Mouse (Mus musculus) bone marrow macrophage, adult 2 months (primary cell): Measurements from ENCODE around the gene Zbtb7a. TPM values are rescaled to one million over a fixed set of nuclear protein-coding genes. Genes with fewer than 3 reads are reported as not detected.

Experiments used
- H3K27ac ChIP-seq: 2 replicates; pipeline ENCODE4 v1.5.1; 2012; ENCODE audit warnings: low read depth, low read length; ENCODE audit not compliant: insufficient read depth
- H3K4me1 ChIP-seq: 2 replicates; pipeline ENCODE4 v1.6.1; 2012; ENCODE audit warnings: low read length; ENCODE audit not compliant: control insufficient read depth, insufficient read depth
- H3K4me3 ChIP-seq: 2 replicates; pipeline ENCODE4 v1.5.1; 2012; ENCODE audit warnings: mild to moderate bottlenecking, low read length, moderate library complexity; ENCODE audit not compliant: insufficient read depth
- CTCF ChIP-seq: IDR thresholded peaks from 2 replicates; pipeline ENCODE4 v1.5.1; 2012; ENCODE audit warnings: low read depth, mild to moderate bottlenecking, low read length, moderate library complexity
- POLR2A ChIP-seq: IDR thresholded peaks from 2 replicates; pipeline ENCODE4 v1.6.1; 2012; ENCODE audit warnings: mild to moderate bottlenecking, low read depth, low read length, borderline replicate concordance
- polyA plus RNA-seq: library from polyadenylated mRNA; stranded (reverse); fragments of >200 nt; gene quantifications from 2 replicates; pipeline ENCODE4 v1.2.4, GENCODE M21; 2012; ENCODE audit not compliant: missing spikeins, insufficient read depth, insufficient read length

The Zbtb7a gene
- polyA plus RNA-seq, 1 experiment, result 54.9 TPM

DNA sequence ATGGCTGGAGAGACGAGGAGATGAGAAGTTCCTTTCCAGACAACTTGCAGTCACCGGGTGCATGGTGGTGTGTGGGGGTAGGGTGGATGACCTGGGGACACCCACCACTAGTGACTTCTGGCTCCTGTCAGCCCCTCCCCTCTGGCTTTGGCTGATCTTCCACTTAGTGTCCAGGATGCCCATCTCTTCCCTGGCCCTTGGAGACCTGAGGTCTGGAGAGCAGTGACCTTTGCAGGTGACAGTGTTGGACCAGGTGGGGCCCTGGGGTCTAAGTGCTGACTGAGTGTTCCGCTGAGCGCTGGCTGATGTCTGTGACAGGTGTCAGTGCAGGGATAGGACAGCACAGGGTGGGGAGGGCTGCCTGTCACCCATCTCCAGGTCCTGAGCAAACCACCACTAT is 60.3 kb downstream of the Zbtb7a start:
- H3K4me3 ChIP-seq, result no peak overlapping the region
- H3K4me1 ChIP-seq, result peaks cover 15% of the 10 kb centered on the region
- no peak for TF ChIP-seq POLR2A
- no peak for TF ChIP-seq CTCF
- H3K27ac ChIP-seq, result no peak overlapping the region

DNA sequence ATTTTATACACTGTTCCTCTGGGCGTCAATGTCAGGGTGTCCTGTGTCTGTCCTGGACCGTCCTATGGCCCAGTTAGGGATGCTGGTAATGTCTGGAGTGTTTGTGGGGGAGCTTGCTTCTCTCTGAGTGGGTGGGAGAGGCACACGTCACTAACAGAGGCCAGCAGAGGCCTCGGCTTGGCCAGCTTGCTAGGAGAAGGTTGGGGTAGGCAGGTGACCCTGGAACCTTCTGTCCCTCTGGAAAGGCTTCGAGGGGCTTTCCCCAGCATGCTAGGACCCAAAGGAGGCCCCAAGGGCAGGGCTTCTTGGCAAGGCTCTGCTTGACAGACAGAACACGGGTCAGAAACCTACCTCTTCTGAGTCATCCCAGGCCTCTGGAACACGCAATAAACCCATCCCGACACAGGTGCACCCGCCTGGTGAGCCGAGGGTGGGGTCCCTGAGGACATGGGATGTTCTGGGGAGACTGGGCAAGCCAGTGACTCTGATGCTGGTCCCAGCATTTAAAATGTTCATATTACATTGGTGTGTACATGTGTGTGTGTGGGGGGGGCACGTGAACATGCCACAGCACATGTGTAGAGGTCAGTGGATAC is 61.5 kb downstream of the Zbtb7a start:
- Histone ChIP-seq H3K4me1 (peaks cover 5% of the 10 kb centered on the region), H3K4me3 (no peak overlapping the region), H3K27ac (no peak overlapping the region)
- TF ChIP-seq CTCF, result no peak
- TF ChIP-seq POLR2A, result no peak

DNA sequence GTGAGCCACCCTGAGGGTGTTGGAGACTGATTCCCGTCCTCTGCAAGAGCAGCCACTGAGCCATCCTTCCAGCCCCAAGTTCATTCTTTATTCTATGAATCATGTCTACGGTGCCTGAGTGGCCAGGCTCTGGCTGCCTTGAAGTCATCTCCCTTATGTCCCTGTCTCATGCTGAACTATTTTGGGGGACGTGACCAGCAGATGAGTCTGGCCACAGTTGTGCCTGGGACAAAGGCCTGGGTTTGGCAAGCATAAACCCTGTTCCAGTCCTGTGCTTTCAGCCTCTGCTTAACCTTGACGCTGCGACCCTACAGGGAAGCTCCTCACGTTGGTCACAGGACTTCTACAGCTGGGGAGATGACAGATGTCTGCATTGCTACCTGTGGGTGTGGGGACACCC is 62.3 kb downstream of the Zbtb7a start:
- no peak for TF ChIP-seq POLR2A
- no peak for TF ChIP-seq CTCF
- Histone ChIP-seq H3K4me1 (no peaks in the 10 kb centered on the region; the same call in 1 of the 2 replicates), H3K4me3 (no peak overlapping the region), H3K27ac (no peak overlapping the region)

DNA sequence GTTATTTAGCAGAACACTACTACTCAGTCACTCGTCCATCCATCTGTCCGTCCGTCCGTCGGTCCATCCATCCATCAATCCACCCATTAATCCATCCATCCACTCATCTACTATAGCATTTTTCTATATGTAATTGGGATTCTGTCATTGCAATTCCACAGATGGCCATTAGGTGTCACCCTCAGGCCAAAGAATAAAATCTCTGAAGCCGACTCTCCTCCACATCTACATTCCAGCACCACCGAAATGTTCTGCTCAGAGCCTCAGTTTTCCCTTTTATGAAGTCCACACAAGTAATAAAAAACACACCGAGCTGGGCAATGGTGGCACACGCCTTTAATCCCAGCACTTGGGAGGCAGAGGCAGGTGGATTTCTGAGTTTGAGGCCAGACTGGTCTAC is 63.2 kb downstream of the Zbtb7a start:
- no peak overlapping the region for H3K27ac ChIP-seq
- TF ChIP-seq CTCF (no peak), POLR2A (no peak)
- H3K4me3 ChIP-seq, result no peak overlapping the region
- no peaks in the 10 kb centered on the region; the same call in 1 of the 2 replicates for H3K4me1 ChIP-seq

DNA sequence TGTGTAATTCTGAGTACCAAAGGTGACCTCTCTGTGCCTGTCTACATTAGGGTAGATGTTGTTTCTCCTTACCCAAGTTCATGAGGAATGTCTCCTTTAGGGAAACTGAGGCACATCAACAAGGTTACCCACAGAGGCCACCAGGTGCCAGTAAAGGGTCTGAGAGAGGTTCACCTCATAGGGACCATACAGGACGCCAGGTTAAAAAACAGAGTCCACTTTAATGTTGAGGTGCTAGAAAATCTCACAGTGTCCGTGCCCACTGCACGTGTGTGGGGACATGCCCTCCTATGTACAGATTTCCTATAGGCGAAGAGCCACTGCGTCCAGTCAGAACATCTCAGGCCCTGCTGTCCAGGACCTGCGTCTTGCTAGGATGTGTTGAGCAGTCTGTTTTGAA is 64.0 kb downstream of the Zbtb7a start:
- TF ChIP-seq CTCF (no peak), POLR2A (no peak)
- H3K4me1 ChIP-seq, result no peaks in the 10 kb centered on the region
- H3K27ac ChIP-seq, result no peak overlapping the region
- no peak overlapping the region for H3K4me3 ChIP-seq

DNA sequence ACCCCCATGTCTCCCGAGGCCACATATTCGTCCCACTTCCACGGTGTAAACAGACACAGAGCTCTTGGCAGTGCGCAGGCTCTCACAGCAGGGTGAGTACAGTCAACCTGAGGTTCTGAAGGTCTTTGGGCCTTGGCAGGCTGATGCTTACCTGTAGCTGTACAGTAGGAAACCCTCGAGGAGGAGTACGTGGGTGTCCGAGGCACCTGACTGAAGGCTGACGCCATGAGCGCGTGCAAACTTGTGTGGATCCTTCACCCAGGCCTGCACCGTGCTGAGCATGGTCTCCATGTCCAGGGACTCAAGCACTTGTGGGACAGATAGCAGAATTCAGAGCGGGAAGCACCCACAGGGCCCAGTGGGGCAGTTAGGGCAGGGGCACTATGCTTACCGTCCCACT is 65.1 kb downstream of the Zbtb7a start:
- TF ChIP-seq POLR2A (no peak), CTCF (no peak)
- H3K4me3 ChIP-seq, result no peak overlapping the region
- no peaks in the 10 kb centered on the region for H3K4me1 ChIP-seq
- H3K27ac ChIP-seq, result no peak overlapping the region

DNA sequence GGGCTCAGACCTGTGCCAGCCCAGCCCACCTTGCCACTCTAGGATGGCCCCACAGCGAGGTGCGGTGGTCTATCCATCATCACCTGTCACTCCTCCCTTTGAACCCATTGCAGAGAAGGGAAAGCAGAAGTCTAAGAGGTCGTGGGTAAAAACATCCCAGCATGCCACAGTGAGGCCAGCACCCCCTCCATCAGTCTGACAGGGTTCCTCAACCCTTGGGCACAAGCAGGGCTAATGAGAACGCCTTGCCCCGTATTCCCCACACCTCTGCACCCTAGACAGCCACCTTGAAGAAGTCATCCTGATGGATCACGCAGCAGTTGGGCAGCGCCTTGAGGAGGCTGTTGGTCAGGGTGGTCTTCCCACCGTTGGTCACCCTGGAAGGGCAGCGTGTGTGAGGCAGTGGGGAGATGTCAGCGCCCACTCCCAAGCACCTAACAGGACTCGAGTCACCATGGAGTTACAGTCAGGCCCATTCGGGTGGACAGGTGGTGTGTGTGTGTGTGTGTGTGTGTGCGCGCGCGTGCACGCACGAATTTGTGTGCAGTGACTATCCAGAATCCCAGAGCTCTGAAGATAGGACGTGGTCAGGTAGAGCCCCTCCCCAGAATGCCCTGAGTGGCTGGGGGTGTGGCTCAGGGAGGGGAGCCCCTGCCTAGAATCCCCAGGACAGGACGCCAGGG is 65.7 kb downstream of the Zbtb7a start:
- Histone ChIP-seq H3K4me3 (no peak overlapping the region), H3K27ac (no peak overlapping the region), H3K4me1 (no peaks in the 10 kb centered on the region)
- TF ChIP-seq POLR2A (no peak), CTCF (no peak)

DNA sequence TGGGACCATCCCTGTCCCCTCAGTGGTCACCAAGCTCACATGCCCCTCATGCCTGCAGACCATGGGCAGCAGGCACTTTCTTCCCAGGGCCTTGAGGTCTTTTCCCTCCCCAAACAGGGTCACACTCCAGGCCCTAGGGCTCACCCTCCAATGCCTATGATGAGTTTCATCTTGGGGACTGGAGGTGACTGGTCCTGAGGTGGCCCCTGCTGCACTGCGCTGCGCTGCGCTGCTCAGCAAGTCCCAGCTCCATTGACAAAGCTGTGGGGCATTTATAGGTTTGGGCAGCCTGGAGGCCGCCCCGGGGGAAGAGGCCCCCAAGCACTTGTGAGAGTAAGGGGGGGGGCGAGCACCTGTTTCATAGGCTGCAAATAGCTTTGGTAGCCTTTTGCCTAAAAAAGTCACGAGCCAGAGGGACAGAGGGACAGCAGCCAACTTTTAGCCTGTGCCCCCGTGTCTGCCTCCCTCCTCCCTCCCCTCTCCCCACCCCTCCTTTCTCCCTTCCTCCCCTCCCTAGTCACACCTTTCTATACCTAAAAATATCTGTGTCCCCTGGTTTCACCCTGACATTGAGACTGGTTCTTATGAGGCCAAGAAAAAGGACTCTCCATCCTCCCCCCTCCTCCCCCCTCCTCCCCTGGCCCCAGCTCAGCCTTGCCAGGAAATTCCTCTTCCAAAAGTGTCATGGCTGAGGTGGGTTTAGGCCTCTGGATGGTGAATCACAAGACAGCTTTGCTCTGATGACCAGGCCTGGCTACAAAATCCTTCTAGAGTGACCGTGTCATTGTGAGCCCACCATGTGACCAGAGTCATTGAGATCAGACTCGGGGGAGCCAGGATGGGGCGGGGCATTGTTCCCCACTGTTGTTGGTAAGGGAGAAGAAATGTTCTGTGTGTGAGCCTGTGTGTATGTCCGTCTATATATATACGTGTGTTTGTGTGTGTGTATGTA is 67.1 kb downstream of the Zbtb7a start, which contains the start of gene Nmrk2:
Nmrk2 (minus strand) TSS at position 245 of the 952 bp plus-strand sequence.
- TF ChIP-seq POLR2A (no peak), CTCF (no peak)
- no peak within 1 kb of the TSS for H3K27ac ChIP-seq
- H3K4me1 ChIP-seq, result no peaks in the 10 kb centered on the region
- no peak within 1 kb of the TSS for H3K4me3 ChIP-seq

Other genes starting within 250 kb of the Zbtb7a start
- gene Timm13, start 234.3 kb upstream of the Zbtb7a start, polyA plus RNA-seq, result 76.6 and 101 TPM in 2 replicates
- 18.9 and 19.5 TPM in 2 replicates for gene Lmnb2, start 217.0 kb upstream of the Zbtb7a start, polyA plus RNA-seq
- 15.8 and 20.9 TPM in 2 replicates for gene Gadd45b, start 205.1 kb upstream of the Zbtb7a start, polyA plus RNA-seq
- 3.5 and 4.6 TPM in 2 replicates for gene Gng7, start 120.3 kb upstream of the Zbtb7a start, polyA plus RNA-seq
- not detected in 2 replicates for gene Diras1, start 109.6 kb upstream of the Zbtb7a start, polyA plus RNA-seq
- gene Slc39a3, start 97.8 kb upstream of the Zbtb7a start, polyA plus RNA-seq, result 14.0 and 14.5 TPM in 2 replicates
- gene Sgta, start 75.0 kb upstream of the Zbtb7a start, polyA plus RNA-seq, result 58.5 and 66.8 TPM in 2 replicates
- 7.4 and 10.8 TPM in 2 replicates for gene Thop1, start 65.2 kb upstream of the Zbtb7a start, polyA plus RNA-seq
- 1.3 TPM in 2 replicates for gene Creb3l3, start 36.3 kb upstream of the Zbtb7a start, polyA plus RNA-seq
- gene Map2k2, start 29.3 kb upstream of the Zbtb7a start, polyA plus RNA-seq, result 71.4 and 77.6 TPM in 2 replicates
- 21.9 and 28.2 TPM in 2 replicates for gene Pias4, start 32.7 kb downstream of the Zbtb7a start, polyA plus RNA-seq
- 877 and 1,003 TPM in 2 replicates for gene Eef2, start 41.4 kb downstream of the Zbtb7a start, polyA plus RNA-seq
- 36.4 and 39.8 TPM in 2 replicates for gene Dapk3, start 47.8 kb downstream of the Zbtb7a start, polyA plus RNA-seq
- not detected in 2 replicates for gene 4930442H23Rik, start 48.6 kb downstream of the Zbtb7a start, polyA plus RNA-seq
- gene Nmrk2, start 66.8 kb downstream of the Zbtb7a start, polyA plus RNA-seq, result not detected in 2 replicates
- gene Atcay, start 95.6 kb downstream of the Zbtb7a start, polyA plus RNA-seq, result not detected in 2 replicates
- 2.7 and 3.0 TPM in 2 replicates for gene Zfr2, start 97.9 kb downstream of the Zbtb7a start, polyA plus RNA-seq
- gene Matk, start 117.7 kb downstream of the Zbtb7a start, polyA plus RNA-seq, result 10.8 and 14.4 TPM in 2 replicates
- 46.5 and 51.1 TPM in 2 replicates for gene Mrpl54, start 131.7 kb downstream of the Zbtb7a start, polyA plus RNA-seq
- 34.3 and 36.1 TPM in 2 replicates for gene Apba3, start 131.7 kb downstream of the Zbtb7a start, polyA plus RNA-seq
- gene Tjp3, start 156.4 kb downstream of the Zbtb7a start, polyA plus RNA-seq, result 9.2 and 9.8 TPM in 2 replicates
- gene Pip5k1c, start 157.7 kb downstream of the Zbtb7a start, polyA plus RNA-seq, result 90.9 and 106 TPM in 2 replicates
- 18.1 and 18.2 TPM in 2 replicates for gene Cactin, start 185.9 kb downstream of the Zbtb7a start, polyA plus RNA-seq
- gene Tbxa2r, start 193.5 kb downstream of the Zbtb7a start, polyA plus RNA-seq, result not detected in 2 replicates
- gene Gipc3, start 208.0 kb downstream of the Zbtb7a start, polyA plus RNA-seq, result not detected in 2 replicates
- gene Hmg20b, start 215.3 kb downstream of the Zbtb7a start, polyA plus RNA-seq, result 52.2 and 53.3 TPM in 2 replicates
- gene Mfsd12, start 222.3 kb downstream of the Zbtb7a start, polyA plus RNA-seq, result 80.9 and 86.2 TPM in 2 replicates
- not detected in 2 replicates for gene 4930404N11Rik, start 230.6 kb downstream of the Zbtb7a start, polyA plus RNA-seq
- gene Fzr1, start 243.3 kb downstream of the Zbtb7a start, polyA plus RNA-seq, result 32.6 and 35.0 TPM in 2 replicates
- gene Dohh, start 249.2 kb downstream of the Zbtb7a start, polyA plus RNA-seq, result 23.1 and 29.5 TPM in 2 replicates
- 0.75 and 2.2 TPM in 2 replicates for gene Gm48551, start 249.2 kb downstream of the Zbtb7a start, polyA plus RNA-seq